Mouse (Mus musculus): Measurements from ENCODE around the gene Cacna1d. TPM values are rescaled to one million over a fixed set of nuclear protein-coding genes. Genes with fewer than 3 reads are reported as not detected.

Cacna1d gene
- total and polyA plus RNA-seq, 2 experiments: 0.55 to 0.72 TPM

DNA sequence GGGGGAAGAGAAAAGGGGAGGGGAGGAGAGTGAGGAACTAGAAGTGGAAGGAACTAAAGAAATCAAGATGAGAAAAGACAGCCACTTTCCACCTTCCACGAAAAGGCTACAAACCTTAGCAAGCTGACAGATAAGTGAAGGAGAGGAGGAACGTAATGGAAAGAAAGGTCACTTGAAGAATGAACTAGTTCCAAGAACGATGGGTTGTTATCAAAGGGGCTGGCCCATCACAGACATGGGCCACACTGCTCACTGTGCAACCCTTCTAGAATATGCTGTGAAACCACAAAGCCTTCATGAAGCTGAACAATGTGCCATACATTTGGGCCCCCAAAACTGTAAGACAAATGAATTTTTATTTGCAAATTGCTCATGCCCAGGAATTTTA lies 248.4 kb downstream of the Cacna1d start:
- no peaks in the 10 kb centered on the region for H3K27me3 ChIP-seq (ENCODE audit: control insufficient read depth, insufficient read depth, low read length)
- TF ChIP-seq POLR2A (IDR thresholded peaks at IDR 0.05; ENCODE audit: extremely low read depth, insufficient read depth, low read length) (no peak), CTCF (IDR thresholded peaks at IDR 0.05; ENCODE audit: low read depth, low read length) (no peak)
- no peak overlapping the region for H3K9ac ChIP-seq (ENCODE audit: low read depth, low read length)
- H3K36me3 ChIP-seq (ENCODE audit: control insufficient read depth, insufficient read depth, low read length): no peaks in the 10 kb centered on the region
- no peak overlapping the region for H3K4me3 ChIP-seq (ENCODE audit: insufficient read depth, low read depth, low read length)
- 73% methylated on average over 3 of the region's 3 CpGs for WGBS
- H3K4me1 ChIP-seq (ENCODE audit: control insufficient read depth, insufficient read depth, low read length): no peaks in the 10 kb centered on the region; the same call in 1 of the 2 replicates
- no peak overlapping the region for H3K27ac ChIP-seq (replicated peaks; ENCODE audit: insufficient read depth, low read depth, low read length)
- DNase-seq (ENCODE audit: extremely low read depth, low read depth, low spot score): no peak
- no peaks in the 10 kb centered on the region for H3K79me2 ChIP-seq (ENCODE audit: control insufficient read depth, insufficient read depth, low read length)

DNA sequence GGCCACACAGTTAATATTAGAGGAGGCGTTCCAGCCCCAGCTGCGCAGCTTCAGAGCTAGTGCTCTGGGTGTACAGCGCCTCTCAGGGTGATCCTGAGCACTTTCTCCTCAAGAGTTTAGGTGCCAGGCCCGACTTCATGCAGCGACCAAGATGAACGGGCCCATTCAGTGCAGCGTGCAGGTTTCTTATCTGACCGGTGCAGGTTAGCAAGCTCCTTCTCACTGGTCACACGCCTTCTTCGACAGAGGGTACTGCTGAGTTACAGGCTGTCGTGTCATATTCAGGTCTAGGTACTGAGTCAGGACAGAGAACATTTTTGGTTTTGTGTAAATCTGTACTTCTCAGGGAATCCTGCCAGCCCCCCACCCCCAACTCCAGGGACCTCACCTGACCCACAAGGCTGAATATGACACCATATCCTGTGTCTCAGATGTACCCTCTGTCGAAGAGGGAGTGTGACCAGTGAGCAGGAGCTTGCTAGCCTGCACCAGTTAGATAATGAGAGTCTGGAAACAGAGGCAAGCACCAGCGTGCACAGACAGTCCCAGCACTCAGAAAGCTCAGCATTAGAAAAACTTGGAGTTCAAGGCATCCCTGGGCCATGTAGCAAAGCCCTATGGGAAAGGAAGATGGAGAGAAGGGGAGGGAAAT lies 249.0 kb downstream of the Cacna1d start:
- Histone ChIP-seq H3K9ac (ENCODE audit: low read depth, low read length) (no peak overlapping the region), H3K4me3 (ENCODE audit: insufficient read depth, low read depth, low read length) (no peak overlapping the region), H3K27ac (replicated peaks; ENCODE audit: insufficient read depth, low read depth, low read length) (no peak overlapping the region), H3K36me3 (ENCODE audit: control insufficient read depth, insufficient read depth, low read length) (no peaks in the 10 kb centered on the region), H3K79me2 (ENCODE audit: control insufficient read depth, insufficient read depth, low read length) (no peaks in the 10 kb centered on the region), H3K27me3 (ENCODE audit: control insufficient read depth, insufficient read depth, low read length) (no peaks in the 10 kb centered on the region), H3K4me1 (ENCODE audit: control insufficient read depth, insufficient read depth, low read length) (no peaks in the 10 kb centered on the region; the same call in 1 of the 2 replicates)
- no peak for DNase-seq (ENCODE audit: extremely low read depth, low read depth, low spot score)
- TF ChIP-seq POLR2A (IDR thresholded peaks at IDR 0.05; ENCODE audit: extremely low read depth, insufficient read depth, low read length): no peak
- TF ChIP-seq CTCF (IDR thresholded peaks at IDR 0.05; ENCODE audit: low read depth, low read length): no peak
- 89% methylated on average over 13 of the region's 13 CpGs for WGBS

DNA sequence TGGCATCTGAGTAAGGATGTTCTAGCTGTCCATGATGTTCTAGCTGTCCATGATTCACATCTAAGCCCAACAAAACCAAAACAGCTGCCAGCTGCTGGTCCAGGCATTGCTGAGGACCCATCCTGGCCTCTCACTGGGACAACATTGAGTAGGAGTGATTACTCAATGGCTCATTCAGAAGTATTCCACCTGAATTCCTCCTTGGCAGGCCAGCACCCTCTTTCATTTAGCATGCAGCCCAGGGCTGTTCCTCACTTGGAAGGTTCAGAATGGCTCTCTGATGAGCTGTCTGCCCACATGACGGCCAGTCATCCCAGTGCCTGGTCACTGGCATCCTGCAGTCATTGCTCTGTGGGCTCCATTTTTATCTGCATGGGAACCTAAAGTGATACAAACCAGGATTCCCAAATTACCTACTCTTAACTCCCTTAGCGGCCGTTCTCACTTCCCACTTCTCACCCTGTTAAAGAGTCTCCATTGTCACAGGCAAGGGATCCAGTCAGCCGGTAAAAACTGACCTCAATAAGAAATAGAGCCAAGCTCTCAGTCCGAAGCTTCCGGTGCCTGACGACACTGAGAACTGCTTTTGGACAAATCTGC lies 250.2 kb downstream of the Cacna1d start:
- DNase-seq (ENCODE audit: extremely low read depth, low read depth, low spot score): no peak
- Histone ChIP-seq H3K27me3 (ENCODE audit: control insufficient read depth, insufficient read depth, low read length) (no peaks in the 10 kb centered on the region), H3K36me3 (ENCODE audit: control insufficient read depth, insufficient read depth, low read length) (no peaks in the 10 kb centered on the region), H3K9ac (ENCODE audit: low read depth, low read length) (no peak overlapping the region), H3K4me1 (ENCODE audit: control insufficient read depth, insufficient read depth, low read length) (no peaks in the 10 kb centered on the region; the same call in 1 of the 2 replicates), H3K4me3 (ENCODE audit: insufficient read depth, low read depth, low read length) (no peak overlapping the region), H3K79me2 (ENCODE audit: control insufficient read depth, insufficient read depth, low read length) (no peaks in the 10 kb centered on the region), H3K27ac (replicated peaks; ENCODE audit: insufficient read depth, low read depth, low read length) (no peak overlapping the region)
- 89% methylated on average over 7 of the region's 7 CpGs for WGBS
- TF ChIP-seq CTCF (IDR thresholded peaks at IDR 0.05; ENCODE audit: low read depth, low read length) (no peak), POLR2A (IDR thresholded peaks at IDR 0.05; ENCODE audit: extremely low read depth, insufficient read depth, low read length) (no peak)

GRCm38 (mm10) chr14:30238807-30239206 lies 252.4 kb downstream of the Cacna1d start:
- H3K9ac ChIP-seq (ENCODE audit: low read depth, low read length): no peak overlapping the region
- no peaks in the 10 kb centered on the region for H3K27me3 ChIP-seq (ENCODE audit: control insufficient read depth, insufficient read depth, low read length)
- H3K27ac ChIP-seq (replicated peaks; ENCODE audit: insufficient read depth, low read depth, low read length): no peak overlapping the region
- no peak for DNase-seq (ENCODE audit: extremely low read depth, low read depth, low spot score)
- H3K4me3 ChIP-seq (ENCODE audit: insufficient read depth, low read depth, low read length): no peak overlapping the region
- no peak for TF ChIP-seq CTCF (IDR thresholded peaks at IDR 0.05; ENCODE audit: low read depth, low read length)
- no peak for TF ChIP-seq POLR2A (IDR thresholded peaks at IDR 0.05; ENCODE audit: extremely low read depth, insufficient read depth, low read length)
- WGBS: 88% methylated on average over 5 of the region's 5 CpGs
- no peaks in the 10 kb centered on the region for H3K36me3 ChIP-seq (ENCODE audit: control insufficient read depth, insufficient read depth, low read length)
- no peaks in the 10 kb centered on the region for H3K79me2 ChIP-seq (ENCODE audit: control insufficient read depth, insufficient read depth, low read length)
- no peaks in the 10 kb centered on the region; the same call in 1 of the 2 replicates for H3K4me1 ChIP-seq (ENCODE audit: control insufficient read depth, insufficient read depth, low read length)

- no peaks in the 10 kb centered on the region for H3K79me2 ChIP-seq (ENCODE audit: control insufficient read depth, insufficient read depth, low read length)
- TF ChIP-seq POLR2A (IDR thresholded peaks at IDR 0.05; ENCODE audit: extremely low read depth, insufficient read depth, low read length): no peak
- no peak for TF ChIP-seq CTCF (IDR thresholded peaks at IDR 0.05; ENCODE audit: low read depth, low read length)
- WGBS: 74% methylated on average over 5 of the region's 5 CpGs
- no peaks in the 10 kb centered on the region for H3K27me3 ChIP-seq (ENCODE audit: control insufficient read depth, insufficient read depth, low read length)
- no peaks in the 10 kb centered on the region for H3K36me3 ChIP-seq (ENCODE audit: control insufficient read depth, insufficient read depth, low read length)
- no peak for DNase-seq (ENCODE audit: extremely low read depth, low read depth, low spot score)
- H3K9ac ChIP-seq (ENCODE audit: low read depth, low read length): no peak overlapping the region
- no peak overlapping the region for H3K27ac ChIP-seq (replicated peaks; ENCODE audit: insufficient read depth, low read depth, low read length)
- no peaks in the 10 kb centered on the region for H3K4me1 ChIP-seq (ENCODE audit: control insufficient read depth, insufficient read depth, low read length)
- H3K4me3 ChIP-seq (ENCODE audit: insufficient read depth, low read depth, low read length): no peak overlapping the region
These were observed 266.1 kb downstream of the Cacna1d start for GRCm38 (mm10) chr14:30225161-30225560.

DNA sequence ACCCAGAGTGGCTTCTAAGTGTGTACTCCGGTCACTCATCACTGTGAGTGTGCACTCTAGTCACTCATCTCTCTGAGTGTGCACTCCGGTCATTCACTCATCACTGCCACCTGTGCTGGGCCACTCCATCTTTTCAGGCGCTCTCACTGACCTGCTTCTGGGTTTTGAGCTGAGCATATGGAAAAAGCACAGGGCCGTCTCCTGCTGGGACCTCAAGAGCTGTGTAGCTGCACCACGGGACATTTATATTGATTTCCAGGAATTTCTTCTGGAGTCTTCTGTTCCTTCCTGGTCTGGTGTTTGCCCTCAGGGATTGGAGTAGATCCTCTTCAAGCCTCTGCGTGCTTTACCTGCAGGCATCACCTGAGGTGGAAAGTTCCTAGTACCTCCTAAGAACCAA lies 269.2 kb downstream of the Cacna1d start:
- Histone ChIP-seq H3K4me1 (ENCODE audit: control insufficient read depth, insufficient read depth, low read length) (no peaks in the 10 kb centered on the region), H3K27ac (replicated peaks; ENCODE audit: insufficient read depth, low read depth, low read length) (no peak overlapping the region), H3K79me2 (ENCODE audit: control insufficient read depth, insufficient read depth, low read length) (no peaks in the 10 kb centered on the region), H3K36me3 (ENCODE audit: control insufficient read depth, insufficient read depth, low read length) (no peaks in the 10 kb centered on the region), H3K9ac (ENCODE audit: low read depth, low read length) (no peak overlapping the region), H3K27me3 (ENCODE audit: control insufficient read depth, insufficient read depth, low read length) (no peaks in the 10 kb centered on the region), H3K4me3 (ENCODE audit: insufficient read depth, low read depth, low read length) (no peak overlapping the region)
- DNase-seq (ENCODE audit: extremely low read depth, low read depth, low spot score): no peak
- 91% methylated on average over 6 of the region's 6 CpGs for WGBS
- TF ChIP-seq POLR2A (IDR thresholded peaks at IDR 0.05; ENCODE audit: extremely low read depth, insufficient read depth, low read length): no peak

All from liver, adult 2 months (tissue).